Mouse (Mus musculus): ENCODE results near the gene Gja4. TPM values are rescaled to one million over a fixed set of nuclear protein-coding genes. Genes with fewer than 3 reads are reported as not detected.

Gene Gja4
- total and polyA plus RNA-seq, 2 experiments from 2014 or later = 21.9 to 24.8 TPM

GRCm38 (mm10) chr4:127303796-127304195 lies 10.0 kb downstream of the Gja4 start:
- no peaks in the 10 kb centered on the region for H3K4me1 ChIP-seq (ENCODE audit: insufficient read depth, low read length)
- no peak overlapping the region for H3K4me3 ChIP-seq (ENCODE audit: low read depth, low read length)
- H3K36me3 ChIP-seq (ENCODE audit: insufficient read depth, low read length) = no peaks in the 10 kb centered on the region
- 78% methylated on average over 3 of the region's 3 CpGs for WGBS
- H3K4me2 ChIP-seq (ENCODE audit: low read depth, low read length, poor library complexity, severe bottlenecking) = no peak overlapping the region
- H3K9ac ChIP-seq (replicated peaks; ENCODE audit: low read length, poor library complexity, severe bottlenecking) = no peak overlapping the region
- DNase-seq (ENCODE audit: low spot score) = no peak
- no peak for ATAC-seq (ENCODE audit: low FRiP score)
- H3K9me3 ChIP-seq (ENCODE audit: low read length) = no peaks in the 10 kb centered on the region
- no peaks in the 10 kb centered on the region for H3K27me3 ChIP-seq (ENCODE audit: insufficient read depth, low read length)
- no peak overlapping the region for H3K27ac ChIP-seq (ENCODE audit: low read depth, low read length)
- no peak for TF ChIP-seq CTCF (IDR thresholded peaks at IDR 0.05)

GRCm38 (mm10) chr4:127300503-127300902 lies 13.3 kb downstream of the Gja4 start:
- H3K4me2 ChIP-seq (ENCODE audit: low read depth, low read length, poor library complexity, severe bottlenecking) = no peak overlapping the region
- no peaks in the 10 kb centered on the region for H3K4me1 ChIP-seq (ENCODE audit: insufficient read depth, low read length)
- no peaks in the 10 kb centered on the region for H3K9me3 ChIP-seq (ENCODE audit: low read length)
- H3K27me3 ChIP-seq (ENCODE audit: insufficient read depth, low read length) = no peaks in the 10 kb centered on the region
- DNase-seq (ENCODE audit: low spot score) (no peak), ATAC-seq (ENCODE audit: low FRiP score) (no peak)
- WGBS = 63% methylated on average over 5 of the region's 5 CpGs
- no peak overlapping the region for H3K27ac ChIP-seq (ENCODE audit: low read depth, low read length)
- TF ChIP-seq CTCF (IDR thresholded peaks at IDR 0.05) = no peak
- no peak overlapping the region for H3K4me3 ChIP-seq (ENCODE audit: low read depth, low read length)
- no peak overlapping the region for H3K9ac ChIP-seq (replicated peaks; ENCODE audit: low read length, poor library complexity, severe bottlenecking)
- H3K36me3 ChIP-seq (ENCODE audit: insufficient read depth, low read length) = no peaks in the 10 kb centered on the region

- ATAC-seq (ENCODE audit: low FRiP score) = no peak
- Histone ChIP-seq H3K27me3 (ENCODE audit: insufficient read depth, low read length) (no peaks in the 10 kb centered on the region), H3K27ac (ENCODE audit: low read depth, low read length) (no peak overlapping the region), H3K4me2 (ENCODE audit: low read depth, low read length, poor library complexity, severe bottlenecking) (no peak overlapping the region), H3K36me3 (ENCODE audit: insufficient read depth, low read length) (no peaks in the 10 kb centered on the region), H3K9me3 (ENCODE audit: low read length) (no peaks in the 10 kb centered on the region), H3K9ac (replicated peaks; ENCODE audit: low read length, poor library complexity, severe bottlenecking) (no peak overlapping the region), H3K4me1 (ENCODE audit: insufficient read depth, low read length) (no peaks in the 10 kb centered on the region), H3K4me3 (ENCODE audit: low read depth, low read length) (no peak overlapping the region)
- DNase-seq (ENCODE audit: low spot score) = no peak
- TF ChIP-seq CTCF (IDR thresholded peaks at IDR 0.05) = no peak
- WGBS = 74% methylated on average over 5 of the region's 5 CpGs
These were observed 21.2 kb downstream of the Gja4 start for GRCm38 (mm10) chr4:127292631-127293030.

GRCm38 (mm10) chr4:127289039-127289548 lies 24.7 kb downstream of the Gja4 start:
- ATAC-seq (ENCODE audit: low FRiP score) (no peak), DNase-seq (ENCODE audit: low spot score) (no peak)
- Histone ChIP-seq H3K27ac (ENCODE audit: low read depth, low read length) (no peak overlapping the region), H3K4me3 (ENCODE audit: low read depth, low read length) (no peak overlapping the region), H3K4me1 (ENCODE audit: insufficient read depth, low read length) (no peaks in the 10 kb centered on the region), H3K9ac (replicated peaks; ENCODE audit: low read length, poor library complexity, severe bottlenecking) (no peak overlapping the region), H3K36me3 (ENCODE audit: insufficient read depth, low read length) (no peaks in the 10 kb centered on the region), H3K9me3 (ENCODE audit: low read length) (no peaks in the 10 kb centered on the region), H3K27me3 (ENCODE audit: insufficient read depth, low read length) (no peaks in the 10 kb centered on the region), H3K4me2 (ENCODE audit: low read depth, low read length, poor library complexity, severe bottlenecking) (no peak overlapping the region)
- WGBS = 80% methylated on average over 6 of the region's 6 CpGs
- no peak for TF ChIP-seq CTCF (IDR thresholded peaks at IDR 0.05)

- DNase-seq (ENCODE audit: low spot score) = no peak
- Histone ChIP-seq H3K4me1 (ENCODE audit: insufficient read depth, low read length) (no peaks in the 10 kb centered on the region), H3K4me3 (ENCODE audit: low read depth, low read length) (no peak overlapping the region), H3K36me3 (ENCODE audit: insufficient read depth, low read length) (no peaks in the 10 kb centered on the region), H3K27me3 (ENCODE audit: insufficient read depth, low read length) (no peaks in the 10 kb centered on the region), H3K9ac (replicated peaks; ENCODE audit: low read length, poor library complexity, severe bottlenecking) (no peak overlapping the region), H3K27ac (ENCODE audit: low read depth, low read length) (no peak overlapping the region), H3K9me3 (ENCODE audit: low read length) (no peaks in the 10 kb centered on the region), H3K4me2 (ENCODE audit: low read depth, low read length, poor library complexity, severe bottlenecking) (no peak overlapping the region)
- 86% methylated on average over 4 of the region's 4 CpGs for WGBS
- no peak for ATAC-seq (ENCODE audit: low FRiP score)
- no peak for TF ChIP-seq CTCF (IDR thresholded peaks at IDR 0.05)
These were observed 26.9 kb downstream of the Gja4 start for GRCm38 (mm10) chr4:127286907-127287306.

- DNase-seq (ENCODE audit: low spot score) (no peak), ATAC-seq (ENCODE audit: low FRiP score) (no peak)
- no peaks in the 10 kb centered on the region for H3K27me3 ChIP-seq (ENCODE audit: insufficient read depth, low read length)
- H3K36me3 ChIP-seq (ENCODE audit: insufficient read depth, low read length) = no peaks in the 10 kb centered on the region
- H3K27ac ChIP-seq (ENCODE audit: low read depth, low read length) = no peak overlapping the region
- H3K4me1 ChIP-seq (ENCODE audit: insufficient read depth, low read length) = no peaks in the 10 kb centered on the region
- WGBS = 80% methylated on average over 9 of the region's 9 CpGs
- no peaks in the 10 kb centered on the region for H3K9me3 ChIP-seq (ENCODE audit: low read length)
- no peak overlapping the region for H3K9ac ChIP-seq (replicated peaks; ENCODE audit: low read length, poor library complexity, severe bottlenecking)
- no peak for TF ChIP-seq CTCF (IDR thresholded peaks at IDR 0.05)
- H3K4me2 ChIP-seq (ENCODE audit: low read depth, low read length, poor library complexity, severe bottlenecking) = no peak overlapping the region
- no peak overlapping the region for H3K4me3 ChIP-seq (ENCODE audit: low read depth, low read length)
These were observed 34.6 kb downstream of the Gja4 start for GRCm38 (mm10) chr4:127279241-127279640.

Measured in midbrain, postnatal 0 days (tissue).